Mouse (Mus musculus): ENCODE data around the gene Nudt14.

The Nudt14 gene

DNA sequence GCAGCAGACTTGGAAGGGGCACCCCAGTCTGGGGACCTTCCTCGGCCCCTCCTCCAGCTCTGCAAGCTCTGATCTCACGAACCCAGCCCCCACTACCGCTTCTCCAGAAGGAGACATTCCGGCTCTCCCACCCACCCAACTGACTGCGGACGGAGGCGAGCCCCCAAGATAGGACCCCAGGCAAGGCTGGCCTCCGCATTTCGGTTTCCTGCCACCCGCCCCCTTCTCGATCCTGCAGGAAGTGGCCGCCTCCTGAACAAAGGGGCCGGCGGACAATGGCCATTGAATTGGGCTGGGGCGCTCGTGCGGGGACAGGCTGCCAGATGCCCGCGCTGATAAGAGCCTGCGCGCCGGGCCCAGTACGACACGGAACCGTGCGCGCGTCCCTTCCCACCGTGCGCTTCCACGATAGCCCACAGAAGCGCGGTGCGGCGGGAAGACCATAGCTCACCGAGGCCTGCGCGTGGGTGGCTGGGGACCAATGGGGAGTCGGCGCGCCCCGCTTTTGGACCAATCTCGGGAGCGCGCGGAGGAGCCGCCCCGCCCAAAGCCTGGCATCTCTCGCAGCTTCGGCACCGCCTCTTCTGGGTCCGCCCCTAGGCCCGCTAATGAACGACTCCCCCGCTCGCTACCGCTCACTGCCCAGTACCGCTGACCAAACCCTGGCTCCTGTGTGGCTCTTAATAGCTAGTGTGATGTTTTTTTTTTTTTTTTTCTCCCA lies 8.3 kb upstream of the Nudt14 start:
- peak; percentile 46 for DNase-seq (ENCODE audit: low read depth, low spot score)

DNA sequence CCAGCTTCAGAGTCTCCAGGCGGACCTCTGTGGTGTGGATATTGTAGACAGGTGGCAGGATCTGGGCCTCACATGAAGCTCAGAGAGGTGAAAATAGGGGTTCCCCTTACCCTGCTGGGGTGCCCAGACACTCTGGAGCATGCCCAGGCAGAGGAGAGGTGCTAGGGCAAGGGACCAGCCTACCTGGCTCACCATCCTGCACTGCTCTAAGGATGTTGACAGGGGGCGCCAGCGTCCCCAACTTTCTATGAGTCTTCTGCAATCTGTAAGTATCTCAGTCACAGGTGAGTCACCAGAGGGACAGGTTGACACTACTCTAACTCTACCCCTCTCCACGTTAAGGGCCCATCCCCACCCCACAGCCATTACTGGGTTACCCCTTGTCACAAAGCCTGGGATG lies 5.4 kb upstream of the Nudt14 start:
- DNase-seq (ENCODE audit: low read depth, low spot score), result no peak

DNA sequence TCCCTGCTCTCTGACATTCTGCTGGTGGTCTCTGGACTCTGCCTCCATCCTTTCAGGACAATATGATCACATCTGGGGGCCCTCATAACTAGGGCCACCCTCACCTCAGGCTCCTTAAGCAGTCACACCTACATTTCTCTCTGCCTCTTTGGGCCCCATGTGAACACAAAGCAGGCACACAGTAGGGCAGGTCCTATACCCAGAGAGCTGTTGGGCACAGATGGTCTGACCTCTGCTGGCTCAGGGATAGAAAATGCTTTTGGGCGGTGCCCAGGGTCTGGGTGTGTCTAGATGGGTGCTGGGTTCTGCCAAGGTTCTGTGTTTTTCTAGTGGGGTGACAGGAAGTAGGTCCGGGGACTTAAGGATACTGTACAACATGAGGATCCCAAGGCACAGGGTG lies 1.7 kb upstream of the Nudt14 start:
- no peak for DNase-seq (ENCODE audit: low read depth, low spot score)

DNA sequence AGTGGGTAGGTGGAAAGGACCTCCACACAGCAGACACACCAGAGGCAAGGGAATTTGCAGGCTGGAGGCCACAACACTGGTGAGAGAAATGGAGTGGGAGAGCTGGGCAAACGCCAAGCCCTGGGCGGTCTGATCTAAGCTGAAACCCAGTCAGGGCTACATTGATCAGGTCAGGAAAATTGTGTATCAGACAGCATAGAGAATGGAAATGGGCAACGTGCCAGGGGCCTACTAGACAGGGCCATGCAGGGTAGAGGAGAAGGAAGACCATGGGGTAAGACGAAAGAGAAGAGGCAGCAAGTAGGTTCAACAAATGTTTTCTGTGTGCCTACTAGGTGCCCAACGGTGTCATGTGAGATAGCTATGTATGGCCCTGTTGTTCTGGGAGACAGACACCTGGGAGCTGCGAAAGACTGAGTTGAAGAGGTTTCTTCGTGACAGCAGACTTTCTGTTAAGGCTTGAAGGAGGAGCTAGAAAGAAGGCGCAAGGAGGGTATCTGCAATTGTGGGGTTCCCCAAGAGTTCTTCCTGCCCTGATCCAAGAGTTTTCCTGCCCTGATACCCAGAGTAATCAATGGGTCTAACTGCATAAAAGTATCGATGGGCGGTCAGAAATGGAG lies 658 bp downstream of the Nudt14 start:
- no peak for DNase-seq (ENCODE audit: low read depth, low spot score)

DNA sequence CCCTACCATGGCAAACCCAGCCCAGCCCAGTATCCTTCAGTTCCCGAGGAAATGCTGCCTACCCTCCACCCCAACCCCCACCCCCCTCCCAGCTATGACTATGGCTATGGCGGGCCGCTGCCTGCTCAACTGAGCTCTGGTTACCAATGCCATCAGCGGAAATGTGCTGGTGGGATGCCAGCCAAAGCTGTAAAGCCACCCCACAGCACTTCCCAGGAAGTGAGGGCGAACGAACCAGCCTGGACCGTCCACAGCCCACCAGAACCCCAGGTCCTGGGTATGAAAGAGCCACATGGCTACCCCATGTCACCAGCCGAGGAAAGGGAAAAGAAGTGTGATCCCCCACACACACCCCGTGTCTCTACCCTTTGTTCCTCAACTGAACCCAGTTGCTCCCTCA lies 1.2 kb downstream of the Nudt14 start:
- DNase-seq (ENCODE audit: low read depth, low spot score), result no peak

DNA sequence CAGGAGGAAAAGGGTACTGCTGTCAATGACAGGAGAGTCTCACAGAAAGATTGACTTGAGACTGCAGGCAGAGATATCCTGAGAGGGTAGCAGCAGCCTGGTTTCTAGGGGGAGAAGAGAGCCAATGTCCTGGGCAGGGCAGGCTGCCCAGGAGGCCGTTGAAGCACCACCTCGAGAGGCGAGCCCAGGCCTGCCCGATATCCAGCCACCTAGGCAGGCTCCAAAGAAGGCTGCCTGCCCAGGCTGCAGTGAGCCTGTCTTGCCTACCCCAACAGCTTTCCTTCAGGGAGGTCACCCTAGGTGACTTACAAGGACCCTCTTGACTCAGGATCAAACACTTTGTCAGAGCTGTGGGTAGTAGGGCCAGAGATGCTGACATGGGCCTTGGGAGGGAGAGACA lies 1.7 kb downstream of the Nudt14 start:
- DNase-seq (ENCODE audit: low read depth, low spot score), result no peak

DNA sequence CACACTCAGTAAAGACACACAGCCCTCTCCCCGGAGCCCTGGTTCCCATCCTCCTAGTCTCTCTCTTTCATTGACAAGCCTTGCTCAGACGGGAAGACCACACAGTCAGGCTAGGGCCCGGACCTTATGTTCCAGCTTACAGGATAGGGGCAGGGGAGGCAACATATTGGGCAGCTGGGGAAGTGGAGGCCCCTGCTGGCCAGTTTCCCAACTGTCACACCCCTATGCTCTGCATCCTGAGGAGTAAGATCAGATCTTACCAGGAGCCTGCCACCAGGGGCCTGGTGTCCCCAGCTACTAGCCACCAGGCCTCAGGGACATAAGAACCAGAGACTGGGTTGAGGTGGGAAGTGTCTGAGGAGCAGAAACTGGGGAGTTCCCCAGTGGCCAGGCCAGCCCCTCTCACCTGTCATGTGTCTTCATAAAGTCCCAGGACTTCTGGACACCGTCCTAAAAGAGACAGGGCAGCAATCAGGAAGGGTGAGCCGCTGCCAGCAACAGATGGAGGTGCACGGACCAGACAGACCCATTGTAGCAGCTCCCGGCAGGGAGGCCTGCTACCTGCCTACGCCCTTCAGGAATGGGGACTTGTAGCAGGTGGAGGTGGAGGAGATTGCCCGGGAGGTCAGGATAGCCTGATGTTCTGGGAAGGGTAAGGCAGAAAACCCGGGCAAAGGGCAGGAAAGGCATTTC lies 2.9 kb downstream of the Nudt14 start:
- no peak for DNase-seq (ENCODE audit: low read depth, low spot score)

DNA sequence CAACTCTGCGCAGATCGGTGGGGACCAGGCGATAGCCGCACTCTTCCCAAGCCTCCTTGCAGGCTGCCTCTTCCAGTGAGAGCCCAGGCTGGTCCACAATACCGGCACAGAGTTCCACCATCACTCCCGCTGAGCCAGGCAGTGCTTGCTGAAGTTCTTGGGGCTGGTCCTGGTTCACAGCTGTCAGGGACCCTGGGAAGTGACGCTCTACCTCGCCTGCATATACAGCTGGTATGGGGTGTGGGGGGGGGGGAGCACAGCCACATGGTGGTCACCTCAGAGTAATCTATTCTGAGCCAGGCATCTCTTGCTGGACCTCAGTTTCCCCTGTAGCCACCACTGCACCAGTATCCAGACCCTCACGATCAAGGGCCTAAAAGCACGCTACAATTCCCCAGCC lies 3.6 kb downstream of the Nudt14 start:
- no peak for DNase-seq (ENCODE audit: low read depth, low spot score)

DNA sequence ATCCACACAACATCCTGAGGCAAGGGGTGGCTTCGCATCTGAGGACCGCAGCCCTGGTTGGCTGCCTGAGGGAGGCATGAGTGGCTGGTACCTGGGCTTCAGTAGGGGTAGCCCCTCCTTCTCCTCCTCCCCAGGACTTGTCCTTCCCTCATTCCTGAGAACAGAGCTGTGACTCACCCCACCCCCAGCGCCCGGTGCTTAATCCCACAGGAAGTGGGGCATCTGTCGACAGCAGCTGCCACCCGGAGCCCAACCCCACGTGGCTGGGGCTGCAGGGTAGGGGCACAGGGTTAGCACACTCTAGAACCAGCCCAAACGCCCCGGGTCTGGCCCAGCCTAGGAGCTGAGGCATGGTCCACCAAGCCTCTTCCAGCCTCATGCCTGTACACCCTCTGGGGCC lies 4.0 kb downstream of the Nudt14 start:
- DNase-seq (ENCODE audit: low read depth, low spot score), result no peak

DNA sequence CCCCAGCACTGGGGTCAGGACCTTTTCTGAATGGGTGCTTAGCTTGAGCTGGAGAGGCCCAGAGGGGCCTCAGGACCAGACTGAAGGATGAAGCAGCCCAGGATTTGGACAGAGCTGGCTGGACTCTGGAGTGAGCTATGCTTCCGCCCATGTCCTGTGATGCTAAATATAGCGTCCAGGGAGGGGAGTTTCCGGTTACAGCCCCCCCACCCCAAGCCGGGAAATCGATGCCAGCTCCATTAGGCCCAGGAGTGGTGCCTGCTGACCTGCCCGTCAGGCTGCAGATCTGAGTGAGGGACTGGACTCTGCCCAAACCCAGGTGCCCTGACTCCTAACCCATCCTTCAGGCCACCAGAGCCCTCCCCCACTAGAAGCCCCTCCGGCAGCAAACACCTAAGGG lies 9.3 kb downstream of the Nudt14 start:
- peak; percentile 83 for DNase-seq (ENCODE audit: low read depth, low spot score)

DNA sequence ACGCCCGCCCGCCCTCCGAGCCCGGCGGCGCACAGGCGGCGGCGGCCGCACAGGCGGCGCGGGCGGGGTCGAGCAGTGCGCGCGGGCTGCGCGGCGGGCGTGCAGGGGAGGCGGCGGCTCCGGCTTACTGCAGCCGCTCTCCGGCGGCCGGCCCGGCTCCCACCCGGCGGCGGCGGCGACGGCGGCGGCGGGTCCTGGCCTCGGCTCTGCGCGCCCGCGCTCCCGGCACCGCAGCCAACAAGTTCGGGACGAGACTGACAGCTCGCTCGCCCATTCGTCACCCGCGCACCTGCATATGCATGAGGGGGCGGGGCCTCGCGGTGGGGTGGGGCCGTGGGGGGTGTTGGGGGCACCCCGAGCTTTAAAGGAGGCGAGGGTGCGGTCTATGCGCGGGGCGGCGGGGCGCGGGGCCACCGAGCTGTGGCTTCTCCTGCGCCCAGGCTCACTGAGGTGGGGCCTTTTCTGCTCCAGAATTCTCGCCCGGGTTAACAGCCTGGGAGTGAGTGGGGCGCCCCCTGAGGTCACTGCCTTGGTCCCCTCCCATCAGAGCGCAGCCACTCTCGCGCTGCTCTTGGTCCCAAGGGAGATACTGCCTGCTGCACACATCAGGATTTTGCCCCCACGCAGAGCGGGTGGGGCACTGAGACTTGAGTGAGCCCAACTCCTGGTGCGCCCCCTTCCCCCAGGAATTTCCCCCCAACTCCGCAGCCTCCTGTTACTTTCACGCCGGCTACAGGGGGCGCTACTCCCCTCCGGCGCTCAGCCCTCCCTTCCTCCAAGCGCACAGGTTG lies 12.2 kb downstream of the Nudt14 start, which contains the start of gene Jag2:
TSS of gene Jag2 (minus strand) at position 215 of the 791 bp plus-strand sequence.
- peak; percentile 64 for DNase-seq (ENCODE audit: low read depth, low spot score)

DNA sequence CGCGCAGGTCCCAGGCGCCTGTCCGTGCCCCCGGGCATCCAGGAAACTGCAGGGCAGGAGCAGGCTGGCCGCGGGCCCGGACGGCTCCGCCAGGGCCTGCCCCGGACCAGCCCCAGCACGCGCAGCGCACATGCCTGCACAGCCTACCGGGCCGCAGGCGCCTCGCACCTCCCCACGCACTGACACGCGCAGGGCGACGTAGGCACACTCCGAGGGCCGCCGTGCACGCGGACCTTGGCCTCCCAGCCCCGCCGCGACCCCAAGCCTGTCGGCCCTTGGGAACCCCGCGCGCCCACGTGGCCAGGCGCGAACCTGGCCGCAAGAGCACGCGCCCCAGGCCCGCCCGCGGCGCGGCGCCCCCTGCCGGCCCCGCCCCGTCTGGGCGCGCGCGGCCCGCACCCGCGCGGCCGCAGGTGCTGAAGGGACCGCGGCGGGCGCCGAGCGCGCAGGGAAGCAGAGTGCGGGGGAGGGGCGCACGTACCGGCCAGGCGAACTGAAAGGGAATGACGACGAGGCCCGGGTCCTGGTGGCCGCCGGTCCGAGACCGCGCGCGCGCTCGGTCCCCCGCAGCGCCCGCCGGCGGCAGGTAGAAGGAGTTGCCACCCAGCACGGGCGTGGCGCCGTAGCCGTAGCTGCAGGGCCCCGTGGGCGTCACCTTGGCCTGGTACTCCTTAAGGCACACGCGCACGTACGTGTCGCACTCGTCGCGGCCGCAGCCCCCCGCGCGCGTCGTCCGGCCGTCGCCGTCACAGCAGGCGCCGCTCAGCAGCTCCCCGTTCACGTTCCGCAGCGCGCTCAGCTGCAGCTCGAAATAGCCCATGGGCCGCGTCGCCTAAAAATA lies 13.3 kb downstream of the Nudt14 start:
- no peak for DNase-seq (ENCODE audit: low read depth, low spot score)

DNA sequence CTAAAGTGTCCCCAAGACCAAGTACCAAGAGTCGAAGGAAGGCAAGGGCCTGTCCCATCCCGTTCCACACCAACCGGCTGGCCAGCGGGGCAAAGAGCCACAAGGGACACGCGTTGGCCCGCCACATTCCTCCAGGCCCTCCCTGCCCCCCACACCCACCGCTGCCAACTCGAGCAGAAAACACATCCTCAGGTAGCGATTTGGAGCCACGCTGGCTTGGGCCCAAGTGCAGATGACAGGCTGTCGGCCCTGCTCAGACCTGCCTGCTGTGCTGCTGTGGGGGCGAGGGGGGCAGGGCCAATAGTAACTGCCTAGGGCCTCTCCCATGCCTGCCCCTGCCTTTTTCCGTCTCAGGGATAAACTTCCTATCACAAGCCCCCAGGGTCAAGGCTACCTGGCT lies 14.7 kb downstream of the Nudt14 start:
- DNase-seq (ENCODE audit: low read depth, low spot score), result no peak

DNA sequence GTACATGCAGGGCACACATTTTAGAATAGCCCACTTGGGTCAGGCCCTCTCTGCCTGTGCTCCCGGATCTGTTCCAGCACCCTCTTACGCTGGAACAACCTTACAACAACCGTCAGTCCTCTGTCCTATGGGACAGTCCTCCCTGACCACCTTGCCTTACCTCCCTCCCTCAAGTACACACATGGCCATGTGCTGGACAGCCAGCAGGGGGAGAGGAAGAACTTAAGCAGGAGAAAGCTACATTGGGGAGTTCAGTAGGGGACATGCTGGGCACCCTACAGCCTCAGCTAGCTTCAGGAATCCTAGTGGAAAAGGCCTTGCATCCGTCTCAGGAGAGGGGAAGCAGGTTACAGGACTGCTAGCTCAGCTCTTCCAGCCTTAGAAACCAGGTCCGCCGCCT lies 16.0 kb downstream of the Nudt14 start:
- no peak for DNase-seq (ENCODE audit: low read depth, low spot score)

DNA sequence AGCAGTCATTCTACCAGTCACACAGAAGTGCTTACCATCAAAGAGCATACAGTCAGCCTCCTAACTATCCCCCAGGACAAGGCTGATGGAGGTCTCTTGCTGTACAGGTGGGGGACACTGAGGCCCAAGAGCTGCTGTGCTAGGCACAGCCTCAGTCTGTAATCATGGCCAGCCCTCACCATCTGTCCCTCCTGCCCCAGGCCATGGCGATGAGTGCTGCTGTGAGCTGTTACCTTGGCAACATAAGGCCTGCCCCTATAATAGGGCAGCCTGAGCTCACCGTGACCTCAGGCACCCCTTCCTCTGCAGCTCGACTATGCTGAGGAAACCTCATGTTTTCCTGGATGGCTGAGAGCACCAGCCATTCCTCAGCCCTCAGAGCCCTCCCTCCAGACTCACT lies 19.4 kb downstream of the Nudt14 start:
- DNase-seq (ENCODE audit: low read depth, low spot score), result no peak

DNA sequence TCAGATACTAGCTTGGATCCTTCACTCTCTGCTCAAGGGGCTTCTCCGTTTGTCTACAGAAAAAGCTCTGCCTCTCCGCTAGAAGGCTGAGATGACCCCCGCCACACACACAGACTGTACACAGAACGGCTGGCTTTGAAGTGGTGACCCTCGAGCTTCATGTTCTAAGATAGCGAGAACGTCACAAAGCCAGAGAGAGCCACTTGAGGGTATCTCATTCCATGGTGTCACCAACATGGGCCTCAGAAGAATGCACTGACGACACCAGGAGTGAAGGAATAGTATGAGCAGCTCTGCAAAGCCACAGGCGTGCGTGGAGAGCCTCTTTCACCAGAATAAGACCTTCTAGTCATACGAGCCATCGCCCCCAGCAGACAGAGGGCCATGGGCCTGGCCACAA lies 20.4 kb downstream of the Nudt14 start:
- DNase-seq (ENCODE audit: low read depth, low spot score), result no peak

DNA sequence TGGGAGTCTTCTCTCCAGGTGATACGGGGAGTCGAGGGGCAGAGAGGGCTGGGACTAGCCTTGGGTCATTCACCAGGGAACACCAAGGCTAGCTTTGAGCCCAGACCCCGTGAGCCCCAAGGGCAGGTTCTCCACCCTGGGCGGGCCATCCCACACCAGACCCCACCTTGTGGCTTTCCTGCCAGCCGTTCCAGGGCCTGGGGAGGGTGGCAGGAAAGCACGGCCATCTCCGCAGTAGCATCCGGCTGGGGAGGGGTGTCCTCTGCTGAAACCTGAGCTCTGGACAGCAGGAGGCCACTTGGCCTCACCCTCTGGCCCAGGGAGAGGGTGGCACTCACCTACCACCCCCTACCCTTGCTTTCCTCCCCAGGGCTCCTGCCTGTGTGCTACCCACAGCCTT lies 24.0 kb downstream of the Nudt14 start:
- DNase-seq (ENCODE audit: low read depth, low spot score), result no peak

DNA sequence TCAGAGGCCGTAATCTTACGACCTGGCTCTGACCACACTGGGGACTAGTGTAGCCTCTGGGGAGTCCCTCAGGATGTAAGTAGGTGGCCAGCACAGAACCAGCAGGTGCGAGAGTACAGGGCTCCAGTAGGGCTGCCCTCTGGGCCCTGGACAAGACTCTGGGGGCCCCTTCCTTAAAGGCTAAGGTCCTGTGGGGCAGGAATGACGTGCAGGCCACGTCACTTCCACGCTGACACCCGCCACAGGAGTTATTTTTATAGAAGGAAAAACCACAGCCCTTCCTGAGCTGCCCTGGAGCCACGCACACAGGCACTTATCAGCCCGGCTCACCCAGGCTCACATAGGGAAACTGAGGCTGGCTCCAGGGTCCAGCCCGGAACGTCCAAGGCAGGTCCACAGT lies 24.4 kb downstream of the Nudt14 start:
- no peak for DNase-seq (ENCODE audit: low read depth, low spot score)

DNA sequence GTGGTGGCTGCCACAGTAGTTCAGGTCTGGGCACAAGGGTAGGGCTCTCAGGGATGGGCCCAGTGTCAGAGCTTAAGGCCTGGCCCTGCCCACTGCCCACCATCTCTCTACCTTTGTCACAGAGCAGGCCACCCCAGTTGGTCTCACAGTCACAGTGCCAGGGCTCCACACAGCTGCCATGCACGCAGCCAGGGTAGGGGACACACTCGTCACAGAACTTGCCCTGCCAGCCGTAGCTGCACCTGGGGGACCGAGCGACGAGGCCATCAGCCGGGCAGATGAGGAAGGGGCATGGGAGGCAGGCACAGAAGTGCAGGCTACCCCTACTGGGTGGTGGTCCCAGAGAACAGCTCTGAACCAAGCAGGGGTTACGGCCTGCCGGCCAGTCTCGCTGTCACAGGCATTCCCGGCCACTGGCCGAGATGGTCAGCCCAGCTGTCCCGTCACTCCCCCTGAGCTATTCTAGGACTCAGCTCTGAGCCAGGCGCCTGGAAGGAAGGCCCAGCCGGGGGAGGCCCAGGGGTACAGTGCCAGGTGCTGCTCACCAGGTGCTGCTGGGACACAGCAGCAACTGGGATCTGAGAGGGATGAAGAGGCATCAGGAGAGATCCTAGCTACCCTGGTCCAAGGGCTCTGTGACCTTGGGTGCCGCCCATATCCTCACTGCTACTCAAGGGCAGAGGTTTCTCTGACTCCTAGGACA lies 25.1 kb downstream of the Nudt14 start:
- peak; percentile 92 for DNase-seq (ENCODE audit: low read depth, low spot score)

DNA sequence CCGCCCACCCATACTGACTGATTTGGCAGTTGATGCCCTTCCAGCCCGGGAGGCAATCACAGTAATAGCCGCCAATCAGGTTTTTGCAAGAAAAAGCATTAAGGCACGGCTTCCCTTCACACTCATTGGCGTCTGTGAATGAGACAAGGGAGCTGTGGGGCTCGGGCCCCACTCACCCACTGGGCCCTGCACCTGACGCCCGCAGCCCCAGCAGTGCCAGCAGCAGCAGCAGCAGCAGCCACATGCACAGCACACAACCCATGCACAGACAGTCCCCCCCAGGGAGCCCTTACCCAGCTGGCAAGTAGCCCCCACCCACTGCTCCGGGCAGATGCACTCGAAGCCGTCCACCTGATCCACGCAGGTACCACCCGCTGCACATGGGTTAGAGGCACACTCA lies 26.3 kb downstream of the Nudt14 start:
- DNase-seq (ENCODE audit: low read depth, low spot score), result no peak

DNA sequence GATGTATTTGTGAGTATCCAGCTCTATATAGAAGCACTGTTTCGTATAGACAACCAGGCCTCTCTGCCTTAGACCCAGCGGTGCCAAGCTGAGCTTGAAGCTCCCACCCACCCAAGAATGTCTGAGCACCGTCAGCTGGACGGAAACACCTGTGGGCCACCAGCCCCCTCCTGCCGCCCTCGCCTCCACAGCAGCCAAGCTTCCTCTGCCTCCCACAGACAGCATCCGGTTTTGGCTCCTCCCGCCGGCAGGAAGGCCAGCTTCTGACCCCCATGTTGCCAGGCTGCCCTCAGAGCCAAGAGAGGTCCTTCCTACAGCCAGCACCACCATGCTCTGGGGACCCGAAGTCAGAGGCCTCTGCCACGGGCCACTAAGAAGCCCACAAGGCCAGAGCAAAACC lies 27.4 kb downstream of the Nudt14 start:
- no peak for DNase-seq (ENCODE audit: low read depth, low spot score)

Data from skeletal muscle tissue, adult 2 months (tissue).